Mouse (Mus musculus) liver, postnatal 0 days (tissue): ENCODE measurements around the gene Plekhh1.

Experiments
- CTCF ChIP-seq: sonication (generic); IDR thresholded peaks from 2 replicates; pipeline ENCODE4 v1.5.1; 2016; ENCODE audit warnings: antibody characterized with exemption, low read depth
- EP300 ChIP-seq: IDR thresholded peaks from 2 replicates; pipeline ENCODE4 v1.6.1; 2016; ENCODE audit warnings: antibody characterized with exemption, low read depth, mild to moderate bottlenecking

DNA sequence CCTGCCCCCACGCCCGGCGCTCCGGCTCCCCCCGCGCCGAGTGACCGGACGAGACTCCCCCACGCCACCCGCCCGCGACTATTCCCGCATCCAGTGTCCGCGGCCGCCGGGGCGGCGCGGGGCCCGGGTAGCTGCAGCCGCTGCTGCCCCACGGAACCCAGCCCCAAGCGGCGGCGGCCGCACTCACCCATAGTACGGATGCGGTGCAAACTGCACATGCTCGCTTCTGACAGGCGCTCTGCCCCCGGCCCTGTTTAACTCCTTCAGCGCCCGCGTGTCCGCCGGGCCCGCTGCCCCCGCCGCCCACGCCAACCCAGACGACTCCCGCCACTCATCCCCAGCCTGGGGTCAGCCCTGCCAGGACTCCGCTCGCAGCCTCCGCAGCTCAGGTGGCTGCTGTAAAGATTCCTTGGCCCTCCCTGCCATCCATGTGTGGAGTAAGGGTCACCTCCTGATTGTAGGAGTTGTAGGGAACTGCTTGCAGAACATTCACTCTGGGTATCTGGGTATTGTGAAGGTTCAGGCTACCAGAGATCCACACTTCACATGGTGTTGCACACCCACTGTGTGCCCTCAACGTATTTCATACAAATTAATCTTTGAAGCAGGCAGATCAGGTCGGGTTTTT is 21.7 kb upstream of the Plekhh1 start, which contains the start of gene Tmem229b:
- no peak for TF ChIP-seq EP300
- no peak for TF ChIP-seq CTCF
